Mouse (Mus musculus): ENCODE measurements around the gene Zfp697.

Zfp697 gene

GRCm38 (mm10) chr3:98382246-98382939, at the start of gene Zfp697:
Zfp697 (plus strand) TSS chr3:98382461.
- peak; percentile 83 to 88 for DNase-seq

GRCm38 (mm10) chr3:98334010-98334409, 48.3 kb upstream of the Zfp697 start:
- DNase-seq = no peak

GRCm38 (mm10) chr3:98335331-98335730, 46.9 kb upstream of the Zfp697 start:
- DNase-seq = no peak

GRCm38 (mm10) chr3:98335886-98336285, 46.4 kb upstream of the Zfp697 start:
- DNase-seq = no peak

- no peak for DNase-seq
These were observed 45.3 kb upstream of the Zfp697 start for GRCm38 (mm10) chr3:98336661-98337654.

- DNase-seq = peak; percentile 75
These were observed 43.6 kb upstream of the Zfp697 start for GRCm38 (mm10) chr3:98338584-98339041.

GRCm38 (mm10) chr3:98339097-98339705, 43.1 kb upstream of the Zfp697 start:
- DNase-seq = peak; percentile 26 to 46

GRCm38 (mm10) chr3:98339706-98340109, 42.6 kb upstream of the Zfp697 start, which contains the start of gene Phgdh:
Phgdh (minus strand) TSS chr3:98339990.
- peak; percentile 70 to 71 for DNase-seq

- no peak for DNase-seq
These were observed 41.3 kb upstream of the Zfp697 start for GRCm38 (mm10) chr3:98340818-98341594.

- DNase-seq = no peak
These were observed 39.0 kb upstream of the Zfp697 start for GRCm38 (mm10) chr3:98343235-98343634.

GRCm38 (mm10) chr3:98348106-98348505, 34.2 kb upstream of the Zfp697 start:
- DNase-seq = no peak

- DNase-seq = no peak
These were observed 33.6 kb upstream of the Zfp697 start for GRCm38 (mm10) chr3:98348705-98349104.

- DNase-seq = peak; percentile 33 to 58
These were observed 28.4 kb upstream of the Zfp697 start for GRCm38 (mm10) chr3:98353892-98354291.

- no peak for DNase-seq
These were observed 26.8 kb upstream of the Zfp697 start for GRCm38 (mm10) chr3:98355344-98356025.

GRCm38 (mm10) chr3:98356026-98356365, 26.3 kb upstream of the Zfp697 start:
- DNase-seq = no peak

- DNase-seq = no peak
These were observed 25.5 kb upstream of the Zfp697 start for GRCm38 (mm10) chr3:98356632-98357370.

- peak in 1 of 2 experiments; percentile 43 for DNase-seq
These were observed 19.5 kb upstream of the Zfp697 start for GRCm38 (mm10) chr3:98362753-98363152.

- DNase-seq = no peak
These were observed 16.2 kb upstream of the Zfp697 start for GRCm38 (mm10) chr3:98366086-98366485.

GRCm38 (mm10) chr3:98366823-98367222, 15.4 kb upstream of the Zfp697 start:
- DNase-seq = no peak

GRCm38 (mm10) chr3:98368283-98368682, 14.0 kb upstream of the Zfp697 start:
- no peak for DNase-seq

GRCm38 (mm10) chr3:98368776-98369175, 13.5 kb upstream of the Zfp697 start:
- DNase-seq = no peak
